Mouse (Mus musculus): ENCODE measurements around the gene Svbp. TPM values are rescaled to one million over a fixed set of nuclear protein-coding genes. Genes with fewer than 3 reads are reported as not detected.
A peak's percentile ranks its signal among the peaks of the same experiment; 100 is the strongest.

Svbp gene
- total RNA-seq (2021), result 10 to 100 TPM; 18.5 to 20.5 TPM

GRCm38 (mm10) chr4:119194909-119195581 is at the start of gene Svbp:
Svbp (plus strand) TSS chr4:119195306.
- intact Hi-C loops (cut with DNase I), result no loop called here
- DNase-seq (ENCODE audit: low spot score in 2 of 2), result peak; percentile 83

- intact Hi-C loops (cut with DNase I), result no loop called here
- DNase-seq (ENCODE audit: low spot score in 2 of 2), result no peak
These were observed 48.3 kb upstream of the Svbp start for GRCm38 (mm10) chr4:119146816-119147215.

GRCm38 (mm10) chr4:119147347-119147746 is 47.8 kb upstream of the Svbp start:
- intact Hi-C loops (cut with DNase I), result no loop called here

GRCm38 (mm10) chr4:119148741-119149140 is 46.4 kb upstream of the Svbp start:
- no peak for DNase-seq (ENCODE audit: low spot score in 2 of 2)
- intact Hi-C loops (cut with DNase I), result no loop called here

More at GRCm38 (mm10) chr4:119147347-119147746, 47.8 kb upstream of the Svbp start:
- DNase-seq (ENCODE audit: low spot score in 2 of 2), result no peak

GRCm38 (mm10) chr4:119157186-119157585 is 37.9 kb upstream of the Svbp start:
- intact Hi-C loops (cut with DNase I), result no loop called here
- DNase-seq (ENCODE audit: low spot score in 2 of 2), result no peak

- DNase-seq (ENCODE audit: low spot score in 2 of 2), result no peak
- intact Hi-C loops (cut with DNase I), result no loop called here
These were observed 37.2 kb upstream of the Svbp start for GRCm38 (mm10) chr4:119157891-119158290.

- intact Hi-C loops (cut with DNase I), result no loop called here
- no peak for DNase-seq (ENCODE audit: low spot score in 2 of 2)
These were observed 33.7 kb upstream of the Svbp start for GRCm38 (mm10) chr4:119161358-119161757.

- no peak for DNase-seq (ENCODE audit: low spot score in 2 of 2)
- intact Hi-C loops (cut with DNase I), result no loop called here
These were observed 32.1 kb upstream of the Svbp start for GRCm38 (mm10) chr4:119162990-119163389.

- intact Hi-C loops (cut with DNase I), result loop anchor here (5.0 kb wide), 1 partner anchor 36 kb away; no protein-coding TSS in a partner anchor
- no peak for DNase-seq (ENCODE audit: low spot score in 2 of 2)
These were observed 29.2 kb upstream of the Svbp start for GRCm38 (mm10) chr4:119165916-119166315.

- intact Hi-C loops (cut with DNase I), result loop anchor here (1.0 to 5.0 kb wide), 2 partner anchors 35 to 162 kb away; no protein-coding TSS in a partner anchor
- no peak for DNase-seq (ENCODE audit: low spot score in 2 of 2)
These were observed 28.0 kb upstream of the Svbp start for GRCm38 (mm10) chr4:119167068-119167467.

GRCm38 (mm10) chr4:119167663-119168062 is 27.4 kb upstream of the Svbp start:
- intact Hi-C loops (cut with DNase I), result loop anchor here (1.0 to 5.0 kb wide), 2 partner anchors 35 to 162 kb away; no protein-coding TSS in a partner anchor
- DNase-seq (ENCODE audit: low spot score in 2 of 2), result peak; percentile 76 to 82

- intact Hi-C loops (cut with DNase I), result no loop called here
- DNase-seq (ENCODE audit: low spot score in 2 of 2), result peak in 1 of 2 experiments; percentile 35
These were observed 22.0 kb upstream of the Svbp start for GRCm38 (mm10) chr4:119172919-119173650.

GRCm38 (mm10) chr4:119173851-119174453 is 21.2 kb upstream of the Svbp start, which contains the start of gene Zfp691:
Zfp691 (minus strand) TSS chr4:119174195.
- intact Hi-C loops (cut with DNase I), result no loop called here

GRCm38 (mm10) chr4:119177702-119178101 is 17.4 kb upstream of the Svbp start:
- no peak for DNase-seq (ENCODE audit: low spot score in 2 of 2)
- intact Hi-C loops (cut with DNase I), result no loop called here

More at GRCm38 (mm10) chr4:119173851-119174453, 21.2 kb upstream of the Svbp start, which contains the start of gene Zfp691:
- DNase-seq (ENCODE audit: low spot score in 2 of 2), result peak; percentile 94 to 96

- intact Hi-C loops (cut with DNase I), result no loop called here
- no peak for DNase-seq (ENCODE audit: low spot score in 2 of 2)
These were observed 16.8 kb upstream of the Svbp start for GRCm38 (mm10) chr4:119178331-119178730.

- intact Hi-C loops (cut with DNase I), result no loop called here
- no peak for DNase-seq (ENCODE audit: low spot score in 2 of 2)
These were observed 14.9 kb upstream of the Svbp start for GRCm38 (mm10) chr4:119180133-119180707.

GRCm38 (mm10) chr4:119181456-119181855 is 13.7 kb upstream of the Svbp start:
- DNase-seq (ENCODE audit: low spot score in 2 of 2), result no peak
- intact Hi-C loops (cut with DNase I), result no loop called here

- DNase-seq (ENCODE audit: low spot score in 2 of 2), result no peak
- intact Hi-C loops (cut with DNase I), result no loop called here
These were observed 11.6 kb upstream of the Svbp start for GRCm38 (mm10) chr4:119183525-119183924.

- DNase-seq (ENCODE audit: low spot score in 2 of 2), result no peak
- intact Hi-C loops (cut with DNase I), result no loop called here
These were observed 9.3 kb upstream of the Svbp start for GRCm38 (mm10) chr4:119185771-119186170.
